Mouse (Mus musculus): Measurements from ENCODE around the gene Doc2g. TPM values are rescaled to one million over a fixed set of nuclear protein-coding genes. Genes with fewer than 3 reads are reported as not detected.
"Not testable (repeated sequence)": the region's sequence is repeated elsewhere in the genome, so short reads cannot be mapped to it uniquely, and the experiment has no call there.

Doc2g gene
- polyA plus RNA-seq (2012; rRNA removed) (1.8 and 2.2 TPM in 2 replicates), polyA plus RNA-seq (2014; fragmentation: Nextera tagmentation; extraction: Ambion mirVana) (0.25 and 0.45 TPM in 2 replicates)

DNA sequence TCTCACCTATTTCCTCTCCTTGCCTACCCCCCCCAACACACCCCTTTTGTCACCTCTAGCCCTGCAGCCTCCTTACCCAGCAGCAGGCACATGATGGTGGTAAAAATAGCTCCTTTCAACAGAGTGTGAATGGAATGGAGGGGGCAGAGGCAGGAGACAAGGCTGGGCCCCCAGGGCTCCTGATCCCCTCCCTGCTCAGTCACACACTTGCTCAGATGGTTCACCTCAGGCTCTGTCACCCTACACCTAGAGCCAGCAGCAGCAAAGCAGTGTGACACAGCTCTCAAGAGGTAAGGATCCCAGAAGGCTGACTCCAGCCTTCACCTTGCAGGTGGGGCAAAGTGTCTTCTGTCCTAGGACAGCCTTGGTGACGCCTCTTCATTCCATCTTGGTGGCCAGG lies at the start of gene Doc2g:
Doc2g (plus strand) TSS at position 202 of the 400 bp plus-strand sequence.
- no peak for ATAC-seq (ENCODE audit: insufficient read depth)
- Histone ChIP-seq H3K9ac (replicated peaks) (no peak within 1 kb of the TSS), H3K27me3 (ENCODE audit: control insufficient read depth, insufficient read depth, low read length) (no peaks in the 10 kb centered on the region), H3K9me3 (ENCODE audit: control insufficient read depth, low read length) (no peaks in the 10 kb centered on the region), H3K4me2 (ENCODE audit: low read depth) (no peak within 1 kb of the TSS), H3K4me3 (ENCODE audit: insufficient read depth in 1 of 2, low read depth in 2 of 2, low read length in 2 of 2) (no peak within 1 kb of the TSS), H3K27ac (no peak within 1 kb of the TSS), H3K4me1 (replicated peaks; ENCODE audit: control insufficient read depth in 2 of 2, insufficient read depth in 2 of 2, low read length in 1 of 2) (peaks cover 2 to 10% of the 10 kb centered on the region in 2 experiments; a peak in 2 of 4 replicates), H3K36me3 (replicated peaks; ENCODE audit: control insufficient read depth, insufficient read depth, low read depth) (peaks cover 17% of the 10 kb centered on the region)
- DNase-seq (ENCODE audit: low read depth in 3 of 3, low spot score in 3 of 3) = no peak
- no peak for TF ChIP-seq CTCF (IDR thresholded peaks at IDR 0.05; ENCODE audit: low read depth)
- TF ChIP-seq EP300 (IDR thresholded peaks at IDR 0.05; ENCODE audit: low read depth) = no peak
- 57% methylated on average over 1 of the region's 1 CpGs for WGBS (ENCODE audit: insufficient replicate concordance)

DNA sequence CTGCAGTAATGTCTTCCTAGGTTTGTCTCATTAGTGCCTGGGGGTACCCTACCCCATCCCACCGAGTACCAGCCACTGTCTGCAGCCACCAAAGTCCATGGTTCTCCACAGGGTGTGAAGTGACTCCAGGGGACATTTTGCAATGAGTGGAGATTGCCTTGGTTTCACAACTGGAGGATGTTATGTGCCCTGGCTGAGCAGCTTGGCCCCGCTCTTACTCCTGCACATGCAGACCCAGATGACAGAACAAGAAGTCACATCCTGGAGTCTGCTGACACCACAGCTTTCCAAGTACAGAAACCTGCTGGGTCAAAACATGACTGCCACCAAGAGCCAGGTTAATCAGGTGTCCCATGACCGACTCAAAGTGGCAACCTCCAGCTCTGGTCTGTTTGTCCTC lies 48.1 kb upstream of the Doc2g start:
- DNase-seq (ENCODE audit: low read depth in 3 of 3, low spot score in 3 of 3) (no peak), ATAC-seq (ENCODE audit: insufficient read depth) (no peak)
- Histone ChIP-seq H3K9me3 (ENCODE audit: control insufficient read depth, low read length) (no peaks in the 10 kb centered on the region), H3K4me3 (ENCODE audit: insufficient read depth in 1 of 2, low read depth in 2 of 2, low read length in 2 of 2) (no peak overlapping the region), H3K4me1 (replicated peaks; ENCODE audit: control insufficient read depth in 2 of 2, insufficient read depth in 2 of 2, low read length in 1 of 2) (no peaks in the 10 kb centered on the region), H3K27me3 (ENCODE audit: control insufficient read depth, insufficient read depth, low read length) (no peaks in the 10 kb centered on the region), H3K9ac (replicated peaks) (no peak overlapping the region), H3K4me2 (ENCODE audit: low read depth) (no peak overlapping the region), H3K36me3 (replicated peaks; ENCODE audit: control insufficient read depth, insufficient read depth, low read depth) (no peaks in the 10 kb centered on the region), H3K27ac (no peak overlapping the region)
- TF ChIP-seq EP300 (IDR thresholded peaks at IDR 0.05; ENCODE audit: low read depth) = no peak
- no peak for TF ChIP-seq CTCF (IDR thresholded peaks at IDR 0.05; ENCODE audit: low read depth)
- 57% methylated on average over 3 of the region's 3 CpGs for WGBS (ENCODE audit: insufficient replicate concordance)

GRCm38 (mm10) chr19:3955804-3956203 lies 47.3 kb upstream of the Doc2g start:
- no peaks in the 10 kb centered on the region for H3K36me3 ChIP-seq (replicated peaks; ENCODE audit: control insufficient read depth, insufficient read depth, low read depth)
- 34% methylated on average over 4 of the region's 4 CpGs for WGBS (ENCODE audit: insufficient replicate concordance)
- no peaks in the 10 kb centered on the region for H3K27me3 ChIP-seq (ENCODE audit: control insufficient read depth, insufficient read depth, low read length)
- no peak overlapping the region for H3K27ac ChIP-seq
- H3K4me3 ChIP-seq (ENCODE audit: insufficient read depth in 1 of 2, low read depth in 2 of 2, low read length in 2 of 2) = no peak overlapping the region
- TF ChIP-seq CTCF (IDR thresholded peaks at IDR 0.05; ENCODE audit: low read depth) = no peak
- TF ChIP-seq EP300 (IDR thresholded peaks at IDR 0.05; ENCODE audit: low read depth) = no peak
- DNase-seq (ENCODE audit: low read depth in 3 of 3, low spot score in 3 of 3) (no peak), ATAC-seq (ENCODE audit: insufficient read depth) (no peak)
- H3K4me1 ChIP-seq (replicated peaks; ENCODE audit: control insufficient read depth in 2 of 2, insufficient read depth in 2 of 2, low read length in 1 of 2) = no peaks in the 10 kb centered on the region
- no peak overlapping the region for H3K4me2 ChIP-seq (ENCODE audit: low read depth)
- H3K9me3 ChIP-seq (ENCODE audit: control insufficient read depth, low read length) = no peaks in the 10 kb centered on the region
- H3K9ac ChIP-seq (replicated peaks) = no peak overlapping the region

GRCm38 (mm10) chr19:3957296-3958036 lies 45.6 kb upstream of the Doc2g start:
- not testable (repeated sequence) for H3K27ac ChIP-seq; H3K9me3 ChIP-seq (ENCODE audit: control insufficient read depth, low read length); H3K4me2 ChIP-seq (ENCODE audit: low read depth); ATAC-seq (ENCODE audit: insufficient read depth); DNase-seq (ENCODE audit: low read depth in 3 of 3, low spot score in 3 of 3); H3K36me3 ChIP-seq (replicated peaks; ENCODE audit: control insufficient read depth, insufficient read depth, low read depth); H3K4me1 ChIP-seq (replicated peaks; ENCODE audit: control insufficient read depth in 2 of 2, insufficient read depth in 2 of 2, low read length in 1 of 2); H3K9ac ChIP-seq (replicated peaks); H3K27me3 ChIP-seq (ENCODE audit: control insufficient read depth, insufficient read depth, low read length); H3K4me3 ChIP-seq (ENCODE audit: insufficient read depth in 1 of 2, low read depth in 2 of 2, low read length in 2 of 2)
- WGBS (ENCODE audit: insufficient replicate concordance) = 56% methylated on average over 5 of the region's 5 CpGs

DNA sequence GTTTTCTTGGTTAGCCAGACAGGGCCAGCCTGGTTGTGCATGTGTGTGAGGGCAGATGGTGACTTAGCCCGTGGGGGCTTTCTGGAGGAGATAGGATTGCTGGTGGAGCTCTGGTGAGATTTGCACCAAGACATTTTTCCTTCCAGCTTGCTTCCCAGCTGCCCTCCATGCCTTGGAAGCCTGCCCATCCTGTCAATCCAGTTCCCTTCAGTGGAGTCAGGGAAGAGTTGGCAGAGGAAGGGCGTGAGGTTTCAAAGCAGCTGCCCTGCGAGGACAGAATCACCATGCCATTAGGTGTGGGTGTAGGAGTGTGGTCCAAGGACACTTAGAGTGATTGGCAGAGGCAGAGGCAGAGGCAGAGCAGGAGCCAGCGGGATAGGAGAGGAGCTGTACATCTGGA lies 44.6 kb upstream of the Doc2g start, which contains the start of gene Aldh3b3:
Aldh3b3 (plus strand) TSS at position 176 of the 400 bp plus-strand sequence.
- no peak for DNase-seq (ENCODE audit: low read depth in 3 of 3, low spot score in 3 of 3)
- 63% methylated on average over 4 of the region's 4 CpGs for WGBS (ENCODE audit: insufficient replicate concordance)

More for the DNA sequence above, 44.6 kb upstream of the Doc2g start, which contains the start of gene Aldh3b3:
- Histone ChIP-seq H3K4me3 (ENCODE audit: insufficient read depth in 1 of 2, low read depth in 2 of 2, low read length in 2 of 2) (no peak within 1 kb of the TSS), H3K9me3 (ENCODE audit: control insufficient read depth, low read length) (no peaks in the 10 kb centered on the region), H3K4me2 (ENCODE audit: low read depth) (no peak within 1 kb of the TSS), H3K27ac (no peak within 1 kb of the TSS), H3K36me3 (replicated peaks; ENCODE audit: control insufficient read depth, insufficient read depth, low read depth) (no peaks in the 10 kb centered on the region), H3K4me1 (replicated peaks; ENCODE audit: control insufficient read depth in 2 of 2, insufficient read depth in 2 of 2, low read length in 1 of 2) (no peaks in the 10 kb centered on the region), H3K27me3 (ENCODE audit: control insufficient read depth, insufficient read depth, low read length) (no peaks in the 10 kb centered on the region), H3K9ac (replicated peaks) (no peak within 1 kb of the TSS)
- ATAC-seq (ENCODE audit: insufficient read depth) = no peak
- TF ChIP-seq CTCF (IDR thresholded peaks at IDR 0.05; ENCODE audit: low read depth) = no peak
- TF ChIP-seq EP300 (IDR thresholded peaks at IDR 0.05; ENCODE audit: low read depth) = no peak

Measured in liver, embryonic 14.5 days (tissue).